Mouse (Mus musculus) left cerebral cortex, adult 8-10 months (tissue): ENCODE measurements around the gene Cdk17. TPM values are rescaled to one million over a fixed set of nuclear protein-coding genes. Genes with fewer than 3 reads are reported as not detected.

Source experiments
- DNase-seq, 2 experiments: peaks; one replicate each; pipeline ENCODE4 v3.0.0; 2022; ENCODE audit warnings: low spot score in 2 of 2
- total RNA-seq, 4 experiments: library from RNA; stranded (reverse); gene quantifications; 2 replicates each; pipeline ENCODE4 v1.2.4; 2022

The Cdk17 gene
- total RNA-seq, 4 experiments from 2014 or later: 212 to 264 (median 240) TPM

DNA sequence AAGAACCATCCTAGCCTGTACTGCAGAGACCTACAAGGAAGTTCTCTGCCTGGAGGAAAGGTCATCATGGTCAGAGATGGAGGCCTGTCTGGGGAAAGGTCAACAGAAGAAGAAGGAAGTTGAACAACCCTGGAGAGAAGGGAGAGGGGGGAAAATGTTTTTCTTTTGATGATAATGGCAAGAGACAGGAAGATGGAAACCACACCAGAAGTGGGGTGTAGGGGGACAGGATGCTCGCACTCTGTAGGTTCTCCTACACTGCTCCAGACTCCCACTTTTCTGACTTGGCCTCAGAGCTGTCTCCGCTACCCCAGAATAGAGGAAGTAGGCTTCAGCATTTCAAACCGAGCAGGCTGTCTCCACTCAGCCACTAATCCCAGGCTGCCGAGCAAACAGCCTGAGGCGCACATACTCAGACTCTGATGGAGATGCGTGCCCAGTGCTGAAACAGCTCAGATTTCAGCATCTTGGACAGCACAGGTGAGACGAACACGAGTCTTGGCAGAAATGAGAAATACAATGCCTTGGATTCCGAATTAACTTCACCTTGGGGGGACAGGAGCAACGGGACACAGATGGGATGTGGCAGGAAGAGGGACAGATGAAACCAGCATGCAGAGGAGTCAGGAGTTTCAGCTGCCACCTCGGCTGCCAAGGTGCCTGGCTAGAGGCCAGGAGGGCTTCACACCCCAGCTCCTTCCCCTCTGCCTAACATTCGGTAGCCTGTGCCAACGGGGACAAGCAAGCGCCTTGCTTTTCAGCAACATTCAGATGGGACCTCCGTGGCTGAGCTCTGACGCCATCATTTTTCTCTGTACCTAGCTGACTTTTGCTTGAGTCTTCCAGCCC lies 100.7 kb downstream of the Cdk17 start:
- DNase-seq: no peak

GRCm38 (mm10) chr10:93261981-93262499 lies 101.4 kb downstream of the Cdk17 start:
- DNase-seq: no peak

DNA sequence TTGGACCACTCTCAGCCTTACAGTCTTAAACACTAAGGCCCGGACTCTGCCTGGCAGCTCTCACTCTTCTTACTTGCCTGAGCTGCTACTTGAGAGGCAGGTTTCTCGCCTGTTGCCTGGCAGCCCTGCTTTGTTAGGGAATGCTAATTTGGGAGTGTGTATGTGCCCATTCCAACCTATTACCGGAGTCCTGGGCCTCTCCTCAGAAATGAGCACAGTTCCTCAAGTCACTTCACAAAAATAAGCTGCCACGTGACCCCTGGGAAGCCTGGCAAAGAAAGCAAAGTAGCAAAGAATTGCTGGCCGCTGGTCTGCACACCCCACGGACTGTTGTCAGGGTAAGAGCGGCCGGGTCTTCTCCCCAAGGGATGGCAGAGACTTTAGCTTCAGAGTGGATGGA lies 102.8 kb downstream of the Cdk17 start:
- DNase-seq: no peak

- DNase-seq: no peak
Observed at GRCm38 (mm10) chr10:93264001-93264400, 103.3 kb downstream of the Cdk17 start.

DNA sequence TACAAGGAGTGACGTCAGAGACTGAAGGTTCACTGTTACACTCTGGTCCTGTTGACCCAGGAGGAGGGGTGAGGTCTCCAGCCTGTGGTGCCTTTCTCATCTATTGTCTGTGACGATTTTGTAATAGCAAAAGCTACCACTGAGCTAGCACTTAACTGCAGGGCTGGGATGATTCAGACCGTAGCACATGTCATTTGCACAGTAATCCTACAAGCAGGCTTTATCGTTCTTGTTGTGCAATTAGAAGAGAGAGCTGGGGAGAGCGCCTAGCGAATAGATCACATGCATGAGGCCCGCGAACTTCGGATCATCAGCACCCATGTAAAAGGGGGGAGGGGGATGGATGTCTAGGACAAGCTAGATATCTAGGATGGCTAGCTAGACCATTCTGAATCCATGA lies 105.2 kb downstream of the Cdk17 start:
- DNase-seq: no peak

GRCm38 (mm10) chr10:93266521-93266920 lies 105.8 kb downstream of the Cdk17 start:
- DNase-seq: peak in 1 of 2 experiments; percentile 64

GRCm38 (mm10) chr10:93267509-93267908 lies 106.8 kb downstream of the Cdk17 start:
- no peak for DNase-seq

GRCm38 (mm10) chr10:93268339-93268738 lies 107.7 kb downstream of the Cdk17 start:
- no peak for DNase-seq

GRCm38 (mm10) chr10:93269744-93270143 lies 109.1 kb downstream of the Cdk17 start:
- DNase-seq: no peak

- no peak for DNase-seq
Observed at GRCm38 (mm10) chr10:93270889-93271460, 110.3 kb downstream of the Cdk17 start.

DNA sequence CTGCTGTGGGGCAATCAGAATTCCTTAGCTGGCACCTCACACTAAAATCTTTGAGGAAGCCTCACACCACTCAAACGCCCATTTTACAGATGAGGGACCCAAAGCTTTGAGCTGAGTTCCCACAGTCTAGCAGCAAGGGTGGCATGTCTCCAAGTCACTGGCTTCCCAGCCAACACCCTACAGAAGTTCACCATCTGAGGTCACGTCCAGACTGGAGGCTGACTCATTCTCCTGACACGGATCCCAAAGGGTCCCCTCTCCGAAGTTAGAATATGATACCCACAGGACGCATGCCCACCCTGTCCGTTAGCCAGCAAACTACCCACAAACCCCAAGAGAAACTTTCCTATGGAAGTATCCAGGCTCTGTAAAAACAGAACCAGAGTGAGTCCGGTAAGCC lies 111.2 kb downstream of the Cdk17 start:
- DNase-seq: no peak

DNA sequence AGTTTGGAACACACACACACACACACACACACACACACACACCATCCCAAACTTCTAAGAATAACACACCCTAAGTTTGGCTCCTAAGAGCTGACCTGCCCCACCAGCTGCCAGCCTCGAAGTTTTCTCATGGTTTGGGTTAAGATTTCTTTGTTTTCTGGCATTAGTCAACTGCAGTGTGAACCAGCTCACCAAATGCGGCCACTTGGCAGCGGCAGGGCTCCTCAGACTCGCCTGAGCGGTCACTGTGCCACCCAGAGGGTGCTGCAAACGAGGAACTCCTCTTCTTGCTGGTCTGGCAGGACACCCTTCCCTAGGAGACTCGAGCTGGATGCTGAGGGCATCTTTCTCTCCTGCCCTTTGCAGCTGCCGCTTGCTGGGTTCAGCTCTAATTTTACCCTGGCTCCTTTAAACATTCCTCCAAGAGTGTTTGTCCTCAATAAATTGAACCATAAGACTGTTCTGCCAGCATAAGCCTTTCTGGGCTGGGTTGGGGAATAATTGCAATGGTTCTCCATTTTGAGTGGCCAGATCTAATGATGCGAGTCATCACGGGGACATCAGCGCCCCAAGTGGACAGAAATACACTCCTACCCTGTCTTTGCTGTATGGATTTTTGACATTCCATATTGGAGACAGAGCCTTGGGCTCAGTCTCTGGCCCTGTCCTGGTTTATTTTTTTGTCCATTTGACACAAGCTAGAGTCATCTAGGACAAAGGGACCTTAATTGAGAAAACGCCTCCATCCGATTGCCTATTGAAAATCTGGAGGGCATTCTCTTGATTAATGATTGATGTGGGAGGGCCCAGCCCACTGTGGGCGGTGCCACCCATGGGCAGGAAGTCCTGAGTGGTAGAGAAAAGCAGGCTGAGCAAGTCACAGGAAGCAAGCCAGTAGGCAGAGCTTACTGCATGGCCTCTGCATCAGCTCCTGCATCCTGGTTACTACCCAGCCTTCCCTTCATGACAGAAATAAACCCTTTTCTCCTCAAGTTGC lies 112.6 kb downstream of the Cdk17 start:
- no peak for DNase-seq

DNA sequence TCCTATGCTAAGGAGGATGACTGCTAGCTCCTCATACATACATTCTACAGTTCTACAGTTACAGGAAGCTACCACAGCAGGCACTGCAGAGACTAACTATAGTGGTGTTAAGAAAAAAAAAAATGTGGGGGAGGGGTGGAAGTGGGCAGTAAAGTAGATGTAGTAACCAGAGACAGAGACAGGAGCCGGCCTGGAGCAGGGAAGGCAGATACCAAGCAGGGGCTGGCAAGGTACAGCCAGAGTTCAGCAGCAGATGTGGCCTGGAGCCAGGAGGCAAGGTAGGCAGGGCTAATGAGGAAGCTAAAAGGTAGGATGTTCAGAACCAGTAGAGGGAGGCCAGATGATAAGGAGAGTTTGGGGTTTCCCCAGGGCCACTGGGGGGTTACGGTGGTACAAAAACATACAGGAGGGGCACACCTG lies 113.6 kb downstream of the Cdk17 start:
- no peak for DNase-seq

GRCm38 (mm10) chr10:93275212-93276136 lies 114.8 kb downstream of the Cdk17 start:
- peak; percentile 78 to 97 for DNase-seq

DNA sequence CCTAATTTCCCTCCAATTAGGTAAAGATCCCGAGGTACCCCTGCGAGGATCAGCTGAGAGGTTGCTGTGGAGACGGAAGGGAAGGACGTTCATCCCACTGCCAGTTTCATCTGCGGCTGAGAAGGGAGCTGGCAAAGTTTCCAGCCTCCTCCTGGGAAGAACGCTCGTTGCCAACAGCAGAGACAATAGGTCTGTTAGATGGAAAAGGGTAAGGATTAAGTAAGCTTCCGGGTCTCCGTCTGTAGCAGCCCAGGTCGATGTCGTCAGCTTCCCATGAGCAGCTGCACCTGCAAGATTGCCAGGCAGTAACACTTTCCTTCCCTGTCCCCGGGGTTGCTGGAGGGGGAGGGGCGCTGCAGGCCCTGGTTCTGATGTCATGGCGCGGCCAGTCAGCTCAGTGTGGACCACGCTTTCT lies 115.7 kb downstream of the Cdk17 start:
- peak in 1 of 2 experiments; percentile 81 for DNase-seq

- no peak for DNase-seq
Observed at GRCm38 (mm10) chr10:93276857-93277256, 116.2 kb downstream of the Cdk17 start.

DNA sequence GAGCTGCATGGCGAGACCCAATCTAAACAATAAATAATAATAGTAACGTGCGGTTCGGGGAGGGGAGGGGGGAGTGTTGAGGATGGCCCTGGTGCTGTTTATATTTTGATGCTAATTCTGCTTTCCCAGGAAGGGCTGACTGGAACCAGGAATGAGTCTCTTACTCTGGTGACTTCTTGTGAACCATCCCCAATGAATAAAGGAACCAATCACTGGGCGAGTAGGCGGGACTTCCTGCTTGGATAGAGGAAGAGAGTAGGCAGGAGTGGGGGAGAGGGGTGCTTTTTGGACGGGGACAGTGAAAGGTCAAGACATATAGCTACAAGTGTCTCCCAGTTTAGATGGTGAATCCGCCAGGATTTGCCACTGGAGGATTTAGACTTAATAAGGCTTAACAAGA lies 117.7 kb downstream of the Cdk17 start:
- DNase-seq: no peak

- no peak for DNase-seq
Observed at GRCm38 (mm10) chr10:93279062-93279461, 118.4 kb downstream of the Cdk17 start.

DNA sequence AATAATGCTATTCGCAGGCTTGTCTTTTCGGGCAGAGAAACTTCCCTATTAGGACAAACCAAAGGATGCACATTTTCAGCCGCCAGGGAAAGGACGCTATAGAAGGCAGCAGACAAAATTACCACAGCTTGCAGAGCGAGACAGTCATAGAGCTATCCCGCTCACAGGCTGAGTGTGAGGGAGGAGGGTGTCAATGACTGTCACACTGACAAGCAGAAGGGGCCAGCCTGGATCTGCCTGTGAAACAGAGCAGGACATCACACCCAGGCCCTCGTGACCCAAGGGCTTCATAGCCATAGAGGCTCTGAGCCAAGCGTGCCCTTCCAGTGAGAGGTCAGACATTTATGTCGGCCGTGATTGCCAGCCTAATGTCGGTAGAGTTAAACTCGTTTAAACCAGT lies 119.9 kb downstream of the Cdk17 start:
- peak in 1 of 2 experiments; percentile 83 for DNase-seq

- no peak for DNase-seq
Observed at GRCm38 (mm10) chr10:93281092-93281491, 120.4 kb downstream of the Cdk17 start.
